Mouse (Mus musculus) urinary bladder, postnatal 36 days (tissue): ENCODE data around the gene AC192777.2.
"Not testable (repeated sequence)": the region's sequence is repeated elsewhere in the genome, so short reads cannot be mapped to it uniquely, and the experiment has no call there.

Source experiments
- DNase-seq, 2 experiments: peaks; one replicate each; pipeline ENCODE4 v3.0.0; 2022; ENCODE audit warnings: low spot score in 2 of 2, mixed read lengths in 1 of 2

AC192777.2 gene

DNA sequence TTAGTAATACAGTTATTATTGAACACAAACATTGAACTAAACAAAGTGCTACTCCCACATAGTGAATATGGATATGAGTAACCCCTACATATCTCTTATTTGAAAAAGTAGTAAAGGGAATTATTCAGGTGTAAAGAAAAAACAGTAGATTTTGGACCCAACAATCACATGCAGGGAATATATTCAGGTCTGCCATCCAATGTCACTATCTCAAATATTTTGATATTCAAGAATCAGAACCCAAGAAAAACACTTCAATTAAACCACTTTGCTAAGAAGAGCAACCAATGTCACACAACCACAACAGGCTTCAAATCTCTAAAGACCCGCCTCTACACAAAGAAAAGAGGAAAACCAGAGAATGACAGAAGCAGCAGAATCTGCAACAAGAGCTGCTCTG lies at the start of gene AC192777.2:
Gene AC192777.2, plus strand, starts transcription at position 301 of the 400 bp plus-strand sequence.
- not testable (repeated sequence) for DNase-seq

DNA sequence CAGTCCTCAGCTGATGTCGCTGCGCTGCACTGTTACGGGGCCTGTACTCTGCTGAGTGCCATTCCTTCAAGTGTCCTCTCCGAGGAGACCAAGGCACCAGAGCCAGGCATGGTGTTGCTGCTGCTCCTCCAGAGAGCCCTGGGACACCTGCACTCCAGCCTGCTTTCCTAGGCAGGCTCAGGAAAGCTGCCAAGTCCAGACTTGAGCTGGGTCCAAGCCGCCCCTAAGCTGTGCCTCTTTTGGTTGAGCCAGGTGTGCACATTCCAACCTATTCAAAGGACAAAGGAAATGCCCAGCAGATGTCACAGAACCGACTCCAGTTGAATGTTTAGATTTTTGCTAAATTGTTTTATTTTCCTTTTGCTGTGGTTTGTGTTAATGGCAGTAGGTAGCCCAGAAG lies 20.9 kb downstream of the AC192777.2 start:
- DNase-seq: not testable (repeated sequence)

DNA sequence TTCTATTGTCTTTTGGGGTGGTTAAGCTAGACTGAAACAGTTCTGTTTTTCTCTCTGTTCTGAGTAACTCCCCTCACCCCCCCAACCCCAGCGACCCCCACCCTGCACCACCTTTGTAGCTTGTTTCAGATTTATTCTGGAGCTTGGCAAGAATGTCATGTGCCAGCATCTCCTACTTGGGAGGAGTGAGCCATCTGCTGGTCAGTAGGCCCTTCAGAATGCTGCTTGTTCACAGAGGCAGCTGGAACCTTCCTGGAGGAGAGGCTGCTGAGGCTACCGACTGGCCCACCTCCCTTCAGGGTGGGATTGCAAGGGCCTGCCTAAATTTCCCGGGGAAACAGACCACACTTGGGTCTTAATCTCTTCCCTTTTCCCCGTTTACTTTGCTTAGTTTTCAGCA lies 21.6 kb downstream of the AC192777.2 start:
- DNase-seq: not testable (repeated sequence)
